Mouse (Mus musculus) layer of hippocampus, adult 8-10 months (tissue): ENCODE results near the gene Arhgap45. TPM values are rescaled to one million over a fixed set of nuclear protein-coding genes. Genes with fewer than 3 reads are reported as not detected.

Experiments used
- DNase-seq, 2 experiments: peaks; one replicate each; pipeline ENCODE4 v3.0.0; 2022; ENCODE audit warnings: low spot score in 2 of 2
- total RNA-seq, 4 experiments: library from RNA; stranded (reverse); gene quantifications; 2 replicates each; pipeline ENCODE4 v1.2.4; 2022

The Arhgap45 gene
- total RNA-seq, 4 experiments from 2014 or later, result 2.8 to 14.1 (median 8.2) TPM

DNA sequence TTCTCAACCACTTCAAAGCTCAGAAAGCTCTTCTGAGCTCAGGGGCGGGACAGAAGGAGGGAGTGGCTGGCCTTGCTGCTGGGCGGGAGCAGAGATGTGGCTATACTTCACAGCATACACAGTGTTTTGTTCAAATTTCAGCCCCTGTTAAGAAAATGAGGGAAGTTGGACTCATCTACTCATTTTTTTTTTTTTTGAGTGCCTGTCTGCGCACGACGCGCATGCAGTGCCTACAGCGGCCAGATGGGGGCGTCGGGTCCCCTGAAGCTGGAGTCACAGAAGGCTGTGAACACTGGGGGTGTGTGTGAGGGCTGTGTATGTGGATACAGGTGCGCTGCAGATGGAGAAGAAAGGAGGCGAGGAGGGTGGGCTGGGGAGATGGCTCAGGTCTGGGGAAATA is 29.5 kb upstream of the Arhgap45 start:
- DNase-seq, result peak; percentile 56 to 88

DNA sequence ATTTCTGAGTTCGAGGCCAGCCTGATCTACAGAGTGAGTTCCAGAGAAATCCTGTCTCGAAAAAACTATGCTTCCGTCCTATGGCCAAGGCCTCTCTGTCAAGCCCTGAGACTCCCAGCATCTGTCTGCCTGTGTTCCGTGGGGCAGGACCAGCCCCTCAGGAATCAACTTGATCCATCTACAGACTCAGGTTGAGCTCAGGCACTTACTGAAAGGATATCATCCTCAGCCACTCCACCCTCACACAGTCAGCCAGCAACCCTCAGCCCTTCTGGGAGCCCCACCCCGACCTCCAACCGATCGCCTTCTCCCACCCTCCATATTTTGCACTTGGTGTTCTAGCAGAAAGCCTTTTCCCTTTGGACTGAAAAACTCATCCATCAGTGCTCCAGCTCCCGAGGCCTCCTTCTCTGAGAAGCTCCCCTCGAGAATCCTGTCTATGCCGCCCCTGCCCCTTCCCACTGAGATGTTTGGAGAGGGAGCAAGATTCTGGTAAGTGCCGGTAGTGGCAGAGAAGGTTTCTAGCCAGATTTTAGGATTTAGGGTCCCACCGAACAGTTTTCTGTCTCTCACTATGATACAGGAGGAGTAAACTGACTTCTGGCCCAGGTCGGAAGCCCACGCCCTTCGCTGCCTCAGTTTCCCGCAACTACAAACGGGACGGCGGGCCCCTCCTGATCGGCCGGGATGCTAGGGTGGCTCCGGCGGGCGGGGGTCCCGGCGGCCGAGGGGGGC is 28.5 kb upstream of the Arhgap45 start:
- no peak for DNase-seq

DNA sequence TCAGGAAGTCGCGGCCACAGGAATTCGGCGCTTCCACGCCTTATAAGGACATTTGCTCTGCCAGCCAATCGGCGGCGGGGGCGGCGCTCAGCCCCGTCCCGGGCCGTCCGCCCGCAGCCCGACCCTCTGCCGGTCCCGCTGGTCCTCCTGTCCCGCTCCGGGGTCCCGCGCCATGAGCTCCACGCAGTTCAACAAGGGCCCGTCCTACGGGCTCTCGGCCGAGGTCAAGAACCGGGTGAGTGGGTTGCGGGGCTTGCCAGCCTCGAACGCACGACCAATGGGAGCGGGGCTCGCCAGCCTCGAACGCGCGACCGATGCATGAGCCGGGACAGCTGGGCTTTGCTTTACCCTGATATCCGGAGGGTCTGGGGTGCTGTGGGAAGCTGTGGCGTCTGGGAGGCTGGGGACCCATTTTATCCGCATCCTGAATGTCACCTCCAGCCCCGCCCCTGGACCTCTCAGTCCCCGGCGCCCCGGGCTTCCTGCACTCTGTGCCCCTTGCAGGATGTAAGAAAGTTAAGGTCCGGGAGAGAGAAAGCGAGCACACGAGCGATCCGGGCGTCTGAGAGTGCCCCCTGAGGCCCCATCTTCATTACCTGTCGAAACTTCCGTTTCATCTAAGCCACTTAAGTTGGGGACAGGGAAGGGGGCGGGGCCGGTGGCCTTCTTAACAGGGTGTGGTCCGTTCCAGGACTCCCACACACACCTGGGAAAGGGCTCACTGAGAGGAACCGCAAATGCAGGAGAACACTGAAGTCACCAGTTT is 27.8 kb upstream of the Arhgap45 start, which contains the start of gene Cnn2:
Gene Cnn2, plus strand, starts transcription at position 79 of the 766 bp plus-strand sequence.
- no peak for DNase-seq

DNA sequence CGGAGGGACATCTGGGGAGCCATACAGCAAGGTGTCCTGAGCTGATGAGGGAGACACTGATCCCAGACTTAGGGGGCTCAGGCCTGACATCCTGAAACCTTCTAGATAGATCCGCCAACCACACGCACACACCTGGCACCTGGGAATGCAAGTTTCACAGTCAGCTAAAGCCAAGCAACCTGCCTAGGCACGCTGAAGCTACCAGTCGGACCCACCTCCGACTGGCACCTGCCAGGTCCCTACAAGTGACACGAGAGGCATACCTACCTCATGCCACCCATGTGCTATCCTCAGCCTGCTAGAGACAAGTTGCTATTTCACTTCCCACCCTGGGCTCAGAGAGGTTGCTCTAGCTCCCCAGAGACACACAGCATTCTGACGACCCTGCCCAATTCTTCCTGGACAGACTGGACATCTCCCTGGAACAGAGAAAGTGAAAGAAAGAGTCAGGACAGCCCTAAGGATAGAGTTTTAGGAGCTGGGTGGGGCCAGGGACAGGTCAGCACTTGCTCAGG is 27.1 kb upstream of the Arhgap45 start:
- no peak for DNase-seq

DNA sequence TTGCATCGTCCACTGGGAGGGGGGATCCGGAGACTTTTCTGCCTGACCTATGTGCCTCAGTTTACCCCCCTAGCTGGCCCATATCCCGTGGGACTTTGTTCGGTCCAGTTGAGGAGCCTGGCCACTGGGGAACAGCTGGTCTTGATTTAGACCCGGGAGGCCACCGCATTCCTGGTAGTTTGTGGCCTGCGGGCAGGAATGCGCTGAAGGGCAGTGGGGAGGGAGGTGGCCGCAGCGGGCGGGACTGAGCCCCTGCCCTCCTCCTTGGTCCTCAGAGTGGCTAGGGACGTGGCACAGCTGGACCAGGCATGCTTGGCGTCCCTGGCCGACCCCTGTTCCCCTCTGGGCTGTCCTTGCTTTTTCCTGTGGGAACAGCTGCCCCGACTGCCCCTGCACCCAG is 26.6 kb upstream of the Arhgap45 start:
- no peak for DNase-seq

DNA sequence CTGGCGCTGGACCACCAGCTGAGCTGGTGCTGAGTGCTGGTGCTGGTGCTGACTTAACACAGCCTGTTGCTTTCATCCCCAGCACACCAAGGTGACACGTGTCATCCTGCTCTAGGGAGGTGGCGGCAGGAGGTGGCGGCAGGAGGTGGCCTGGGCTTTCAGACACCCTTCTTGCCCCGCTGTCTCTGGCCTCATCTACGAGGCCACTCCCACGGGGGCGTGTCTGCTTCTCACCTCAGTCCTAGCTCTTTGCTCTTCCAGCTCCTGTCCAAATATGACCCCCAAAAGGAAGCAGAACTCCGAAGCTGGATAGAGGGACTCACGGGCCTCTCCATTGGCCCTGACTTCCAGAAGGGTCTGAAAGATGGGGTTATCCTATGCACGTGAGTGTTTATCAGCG is 25.4 kb upstream of the Arhgap45 start:
- no peak for DNase-seq

DNA sequence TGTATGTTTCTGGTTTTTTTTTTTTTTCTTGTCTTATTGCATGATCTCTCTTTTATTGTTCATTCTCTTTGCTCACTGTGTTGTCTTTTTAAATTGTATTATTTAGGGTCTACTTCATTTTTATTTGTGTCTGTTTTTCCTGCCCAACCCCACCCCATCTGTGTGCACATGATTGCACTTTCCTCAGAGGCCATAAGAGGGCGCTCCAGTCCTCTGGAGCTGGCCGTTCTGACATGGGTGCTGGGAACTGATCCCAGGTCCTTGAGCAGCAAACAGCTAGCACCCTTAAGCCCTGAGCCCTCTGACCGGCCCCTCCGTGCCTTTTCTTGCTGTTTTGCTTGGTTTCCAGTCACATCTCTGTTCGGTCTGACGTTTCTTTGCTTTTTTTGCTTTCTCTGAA is 24.9 kb upstream of the Arhgap45 start:
- no peak for DNase-seq

DNA sequence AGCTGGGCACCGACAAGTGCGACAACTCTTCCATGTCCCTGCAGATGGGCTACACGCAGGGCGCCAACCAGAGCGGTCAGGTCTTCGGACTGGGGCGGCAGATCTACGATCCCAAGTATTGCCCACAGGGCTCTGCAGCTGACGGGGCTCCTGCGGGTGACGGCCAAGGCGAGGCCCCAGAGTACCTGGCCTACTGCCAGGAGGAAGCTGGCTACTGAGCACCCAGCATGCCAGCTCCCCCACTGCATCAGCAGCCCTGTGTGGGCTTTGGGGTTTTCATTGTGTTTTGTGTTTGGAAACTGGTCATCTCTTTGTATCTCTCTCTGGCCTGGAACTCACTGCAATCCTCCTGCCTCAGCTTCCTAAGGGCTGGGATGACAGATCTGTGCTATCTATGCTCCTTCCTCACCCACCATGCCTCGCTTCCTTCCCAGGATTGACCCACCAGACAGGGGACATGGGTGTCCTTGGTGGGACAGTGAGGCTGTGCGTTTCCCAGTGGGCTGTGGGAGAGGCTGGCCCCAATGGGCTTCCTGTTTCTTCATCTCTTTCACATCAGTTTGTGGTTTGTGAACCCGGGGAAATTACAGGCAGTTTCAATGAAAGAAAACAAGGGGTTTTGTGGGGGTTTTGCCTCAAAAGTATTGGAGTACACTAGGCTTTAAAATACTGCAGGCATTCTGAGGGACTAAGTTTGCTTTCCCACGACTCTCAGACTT is 21.9 kb upstream of the Arhgap45 start:
- DNase-seq, result no peak

DNA sequence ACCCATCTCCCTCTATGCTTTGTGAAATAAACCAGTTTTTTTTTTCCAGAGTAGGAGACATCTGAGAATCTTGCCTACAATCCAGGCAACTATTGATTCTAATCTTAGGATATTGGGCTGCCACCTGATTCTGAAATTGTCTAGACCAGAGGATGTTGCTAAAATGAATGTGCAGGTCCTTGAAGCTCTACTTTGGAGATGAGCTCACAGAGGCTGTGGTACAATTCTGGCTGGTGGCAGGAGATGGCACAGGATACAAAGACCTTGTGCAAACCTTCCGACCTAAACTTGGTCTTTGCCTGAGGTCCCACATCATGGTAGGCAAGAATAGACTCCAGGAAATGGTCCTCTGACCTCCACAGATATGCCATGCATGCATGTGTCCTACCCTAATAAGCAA is 20.8 kb upstream of the Arhgap45 start:
- no peak for DNase-seq

DNA sequence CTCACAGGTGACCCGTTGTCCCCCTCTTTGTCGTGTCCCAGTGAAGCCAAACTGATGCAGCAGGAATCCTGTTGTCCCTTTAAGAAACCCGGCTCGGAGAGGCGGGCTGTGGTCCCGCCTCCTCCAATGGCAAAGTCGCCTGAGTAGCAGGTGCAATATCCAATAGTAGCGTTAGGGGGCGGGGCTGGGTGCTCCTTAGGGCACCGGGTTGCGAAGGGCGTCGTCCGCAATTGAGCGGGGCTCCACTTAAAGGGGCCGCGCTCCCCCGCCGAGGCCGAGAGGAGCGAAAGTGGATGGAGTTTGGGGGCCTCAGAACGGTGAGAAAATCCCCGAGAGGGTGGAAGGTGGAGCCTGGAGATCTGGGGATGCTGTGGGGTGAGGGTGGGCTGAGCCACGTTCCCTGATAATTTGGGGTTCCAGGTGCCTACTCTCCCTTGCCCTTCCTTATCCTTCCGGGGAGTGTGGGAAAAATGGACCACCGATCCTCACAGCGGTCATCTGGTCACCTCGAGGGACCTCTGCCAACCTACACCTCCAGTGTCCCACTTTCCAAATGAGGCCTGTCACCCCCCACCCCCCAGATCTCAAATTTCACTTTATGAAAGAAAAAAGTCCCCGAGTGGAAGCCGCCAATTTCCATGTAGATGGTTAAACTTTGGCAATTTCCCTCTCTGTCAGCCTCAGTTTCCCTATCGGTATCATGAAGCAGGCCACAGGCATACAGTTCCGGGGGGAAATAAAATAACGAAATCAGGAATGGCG is 20.0 kb upstream of the Arhgap45 start, which contains the start of gene Abca7:
Gene Abca7, plus strand, starts transcription at position 223 of the 762 bp plus-strand sequence.
- peak; percentile 90 to 94 for DNase-seq

DNA sequence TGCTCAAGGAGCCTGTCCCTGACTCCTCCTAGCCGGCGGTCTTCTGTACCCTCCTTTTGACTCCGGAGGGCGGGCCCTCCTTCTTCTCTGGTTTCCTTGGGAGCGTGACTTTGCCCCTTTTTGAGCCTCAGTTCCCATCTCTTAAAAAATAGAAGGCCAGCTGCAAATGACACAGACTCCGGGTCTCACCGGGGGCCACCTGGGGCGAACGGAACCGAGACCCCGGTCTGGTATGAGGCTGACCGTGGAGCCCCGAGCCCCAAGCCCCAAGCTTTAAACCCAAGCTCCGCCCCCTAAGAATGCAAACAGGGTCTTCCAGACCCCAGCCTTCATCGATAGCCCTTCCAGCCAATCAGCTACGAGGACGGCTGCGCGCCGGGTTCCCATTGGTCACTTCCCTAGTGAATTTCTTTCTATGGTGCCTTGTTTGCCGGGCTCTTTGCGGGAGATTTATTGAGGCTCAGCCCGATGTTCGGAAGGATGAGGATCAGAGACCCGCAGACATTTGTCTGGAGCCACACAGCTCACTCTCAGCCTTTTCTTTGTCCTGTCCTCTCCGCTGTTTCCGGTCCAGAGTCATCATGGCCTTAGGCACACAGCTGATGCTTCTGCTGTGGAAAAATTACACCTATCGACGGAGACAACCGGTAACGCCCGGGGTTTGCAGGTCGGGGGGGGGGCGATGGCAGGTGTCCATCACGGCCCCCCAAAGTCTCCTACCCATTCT is 19.3 kb upstream of the Arhgap45 start:
- DNase-seq, result peak in 1 of 2 experiments; percentile 69

DNA sequence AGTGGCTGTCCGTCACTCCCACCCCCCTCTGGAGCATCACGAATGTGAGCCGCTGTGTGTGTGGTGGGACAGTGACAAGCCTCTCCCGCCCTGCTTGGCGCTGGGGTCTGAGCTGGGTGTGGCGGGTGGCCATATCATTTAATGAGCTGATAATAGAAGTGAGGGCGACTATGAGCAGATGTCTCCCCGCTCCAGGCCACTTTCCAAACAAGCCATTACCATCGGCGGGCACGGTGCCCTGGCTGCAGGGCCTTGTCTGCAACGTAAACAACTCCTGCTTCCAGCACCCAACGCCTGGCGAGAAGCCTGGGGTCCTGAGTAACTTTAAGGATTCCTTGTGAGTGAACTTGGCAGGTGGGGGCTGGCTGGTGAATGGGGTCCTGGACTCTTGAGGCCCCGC is 18.6 kb upstream of the Arhgap45 start:
- no peak for DNase-seq

DNA sequence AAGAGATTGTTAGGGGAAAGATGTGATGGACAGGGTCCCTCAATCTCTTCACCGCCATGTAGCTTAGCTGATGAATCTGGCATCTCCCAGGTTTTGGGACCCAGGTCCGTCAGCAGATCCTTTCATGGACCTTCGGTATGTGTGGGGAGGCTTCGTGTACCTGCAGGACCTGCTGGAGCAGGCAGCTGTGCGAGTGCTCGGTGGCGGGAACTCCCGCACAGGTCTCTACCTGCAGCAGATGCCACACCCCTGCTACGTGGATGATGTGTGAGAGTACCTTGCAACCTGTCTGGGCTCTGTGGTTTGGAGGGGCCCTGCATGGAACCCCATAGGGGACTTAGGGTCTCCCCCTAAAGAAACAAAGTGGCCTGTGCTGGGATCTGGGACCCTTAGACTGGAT is 14.5 kb upstream of the Arhgap45 start:
- DNase-seq, result no peak

DNA sequence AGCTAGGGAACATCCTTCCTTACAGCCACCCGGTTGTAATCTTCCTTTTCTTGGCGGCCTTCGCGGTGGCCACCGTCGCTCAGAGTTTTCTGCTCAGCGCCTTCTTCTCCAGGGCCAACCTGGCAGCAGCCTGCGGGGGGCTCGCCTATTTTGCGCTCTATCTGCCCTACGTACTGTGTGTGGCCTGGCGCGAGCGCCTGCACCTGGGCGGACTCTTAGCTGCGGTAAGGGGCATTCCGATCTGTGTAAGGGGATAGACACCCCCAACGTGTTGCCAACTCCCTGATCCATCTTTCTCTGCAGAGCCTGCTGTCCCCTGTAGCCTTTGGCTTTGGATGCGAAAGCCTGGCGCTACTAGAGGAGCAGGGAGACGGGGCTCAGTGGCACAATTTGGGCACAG is 13.6 kb upstream of the Arhgap45 start:
- no peak for DNase-seq

DNA sequence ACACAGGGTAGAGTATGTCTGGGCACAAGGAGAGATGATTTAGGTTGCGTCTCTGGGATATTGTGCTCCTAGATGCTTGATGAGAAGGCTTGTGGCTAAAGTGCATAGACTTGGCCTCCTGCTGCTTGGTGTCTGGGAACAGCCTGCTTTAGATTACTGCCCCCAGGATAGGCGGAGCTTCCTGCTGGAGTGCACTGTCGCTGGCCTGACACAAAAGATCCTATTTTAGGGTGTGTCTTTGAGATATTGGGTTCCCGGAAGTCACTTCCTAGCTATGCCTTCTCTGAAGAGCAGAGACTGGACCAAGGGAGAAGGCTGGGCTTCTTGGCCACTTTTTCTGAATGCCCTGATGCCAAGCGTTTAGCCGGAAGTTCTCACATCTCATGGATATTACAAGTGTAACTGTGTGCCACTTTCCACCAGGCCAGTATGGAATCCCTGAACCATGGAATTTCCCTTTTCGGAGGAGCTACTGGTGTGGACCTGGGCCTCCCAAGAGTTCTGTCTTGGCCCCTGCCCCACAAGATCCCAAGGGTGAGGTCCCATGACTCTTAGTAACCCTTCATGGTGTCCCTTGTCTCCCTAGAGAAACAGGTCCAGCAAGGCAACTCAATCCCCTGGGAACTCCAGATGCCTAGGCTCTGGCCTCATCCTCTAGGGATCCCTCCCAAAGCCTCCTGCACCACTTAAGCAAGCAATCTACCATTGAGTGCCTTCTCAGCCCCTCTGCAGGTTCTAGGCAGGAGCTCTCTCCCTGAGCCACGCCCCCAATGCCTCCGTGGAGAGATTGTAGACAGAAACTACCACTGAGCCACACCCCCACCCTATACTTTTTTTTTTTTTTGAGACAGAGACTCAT is 12.8 kb upstream of the Arhgap45 start:
- DNase-seq, result no peak

DNA sequence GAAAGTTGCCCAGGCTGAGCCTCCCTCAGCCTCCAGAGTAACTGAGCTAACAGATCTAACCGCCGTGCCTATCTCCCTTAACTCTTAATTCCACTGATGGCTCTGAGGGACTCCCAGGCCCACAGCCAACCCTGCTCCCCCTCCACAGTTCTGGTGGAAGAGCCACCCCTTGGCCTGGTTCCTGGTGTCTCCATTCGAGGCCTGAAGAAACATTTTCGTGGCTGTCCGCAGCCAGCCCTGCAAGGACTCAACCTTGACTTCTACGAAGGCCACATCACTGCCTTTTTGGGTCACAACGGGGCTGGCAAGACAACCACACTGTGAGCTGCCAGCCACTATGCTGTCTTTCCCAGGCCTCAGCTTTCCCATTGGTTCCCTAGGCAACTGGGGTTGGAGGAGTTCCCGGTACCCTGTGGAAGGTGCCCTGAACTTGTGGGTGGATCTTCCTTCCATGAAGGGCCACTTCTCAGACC is 12.2 kb upstream of the Arhgap45 start:
- no peak for DNase-seq

DNA sequence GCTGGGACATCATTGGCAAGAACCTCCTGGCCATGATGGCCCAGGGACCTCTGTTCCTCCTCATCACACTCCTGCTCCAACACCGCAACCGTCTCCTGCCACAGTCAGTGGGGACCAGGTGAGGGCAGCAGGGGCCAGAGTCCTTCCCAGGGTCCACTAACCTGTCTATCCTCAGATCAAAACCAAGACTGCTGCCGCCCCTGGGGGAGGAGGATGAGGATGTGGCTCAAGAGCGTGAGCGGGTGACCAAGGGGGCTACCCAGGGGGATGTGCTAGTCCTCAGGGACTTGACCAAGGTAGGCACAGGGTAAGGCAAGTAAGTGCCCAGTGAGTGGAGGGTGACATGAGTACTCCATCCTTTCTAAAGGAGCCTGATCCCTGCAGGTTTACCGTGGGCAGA is 4.7 kb upstream of the Arhgap45 start:
- no peak for DNase-seq

DNA sequence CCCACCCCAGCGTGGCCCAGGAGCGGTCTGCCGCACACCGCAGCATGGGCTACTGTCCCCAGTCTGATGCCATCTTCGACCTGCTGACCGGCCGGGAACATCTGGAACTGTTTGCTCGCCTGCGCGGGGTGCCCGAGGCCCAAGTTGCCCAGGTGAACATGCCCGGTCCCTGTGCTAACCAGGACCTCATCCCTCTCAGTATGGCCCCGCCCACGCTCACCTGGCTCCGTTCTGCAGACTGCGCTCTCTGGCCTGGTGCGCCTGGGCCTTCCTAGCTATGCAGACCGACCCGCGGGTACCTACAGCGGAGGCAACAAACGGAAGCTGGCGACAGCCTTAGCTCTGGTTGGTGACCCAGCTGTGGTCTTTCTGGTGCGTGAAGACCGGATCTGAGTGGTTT is 2.8 kb upstream of the Arhgap45 start:
- no peak for DNase-seq
